Mouse (Mus musculus): Measurements from ENCODE around the gene Rnf217. TPM values are rescaled to one million over a fixed set of nuclear protein-coding genes. Genes with fewer than 3 reads are reported as not detected.

The Rnf217 gene
- total and polyA plus RNA-seq, 3 experiments, result 1.1 to 4.0 (median 3.7) TPM

- TF ChIP-seq POLR2A (IDR thresholded peaks at IDR 0.05; ENCODE audit: insufficient read depth, low read depth, low read length) (no peak), CTCF (IDR thresholded peaks at IDR 0.05) (no peak), EP300 (IDR thresholded peaks at IDR 0.05; ENCODE audit: insufficient read depth, low read depth, low read length) (no peak)
- no peaks in the 10 kb centered on the region for H3K4me1 ChIP-seq (ENCODE audit: control insufficient read depth, insufficient read depth, low read length)
- H3K79me2 ChIP-seq (replicated peaks; ENCODE audit: control insufficient read depth, insufficient read depth, low read length), result peaks cover 2% of the 10 kb centered on the region; the same call in 1 of the 2 replicates
- H3K36me3 ChIP-seq (ENCODE audit: control insufficient read depth, insufficient read depth, low read length), result no peaks in the 10 kb centered on the region
- WGBS, result 96% methylated on average over 1 of the region's 1 CpGs
- H3K4me3 ChIP-seq, result no peak overlapping the region
- intact Hi-C loops (cut with DNase I), result no loop called here
- no peak overlapping the region for H3K27ac ChIP-seq
- H3K9ac ChIP-seq (ENCODE audit: low read depth, low read length), result no peak overlapping the region
- H3K27me3 ChIP-seq (ENCODE audit: control insufficient read depth, insufficient read depth, low read length), result no peaks in the 10 kb centered on the region
- DNase-seq, result no peak
Measured at GRCm38 (mm10) chr10:31580073-31580472, 28.9 kb downstream of the Rnf217 start.

DNA sequence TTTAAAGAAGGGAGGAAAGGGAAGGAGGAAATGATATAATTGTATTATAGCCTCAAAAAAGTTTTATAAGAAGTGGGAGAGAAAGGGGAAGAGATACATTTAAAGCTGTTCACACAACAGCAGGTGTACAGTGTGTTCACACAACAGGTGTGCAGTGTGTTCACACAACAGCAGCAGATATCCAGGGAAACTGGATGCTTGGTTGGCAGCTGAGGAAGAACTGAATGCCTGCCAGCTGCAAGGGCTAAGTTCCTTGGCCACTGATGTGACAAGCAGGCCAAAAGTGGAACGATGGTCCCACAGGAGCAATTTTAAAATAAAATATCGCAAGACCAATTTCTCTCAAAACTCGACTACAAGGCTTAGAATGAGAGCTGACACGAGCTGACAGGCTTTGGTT, 35.7 kb downstream of the Rnf217 start:
- Histone ChIP-seq H3K27ac (no peak overlapping the region), H3K27me3 (ENCODE audit: control insufficient read depth, insufficient read depth, low read length) (no peaks in the 10 kb centered on the region), H3K79me2 (replicated peaks; ENCODE audit: control insufficient read depth, insufficient read depth, low read length) (no peaks in the 10 kb centered on the region; the same call in 1 of the 2 replicates), H3K36me3 (ENCODE audit: control insufficient read depth, insufficient read depth, low read length) (no peaks in the 10 kb centered on the region), H3K4me3 (no peak overlapping the region), H3K9ac (ENCODE audit: low read depth, low read length) (no peak overlapping the region), H3K4me1 (ENCODE audit: control insufficient read depth, insufficient read depth, low read length) (peaks cover 2% of the 10 kb centered on the region)
- WGBS, result 63% methylated on average over 4 of the region's 4 CpGs
- DNase-seq, result no peak
- TF ChIP-seq POLR2A (IDR thresholded peaks at IDR 0.05; ENCODE audit: insufficient read depth, low read depth, low read length) (no peak), EP300 (IDR thresholded peaks at IDR 0.05; ENCODE audit: insufficient read depth, low read depth, low read length) (no peak), CTCF (IDR thresholded peaks at IDR 0.05) (no peak)
- intact Hi-C loops (cut with DNase I), result no loop called here

DNA sequence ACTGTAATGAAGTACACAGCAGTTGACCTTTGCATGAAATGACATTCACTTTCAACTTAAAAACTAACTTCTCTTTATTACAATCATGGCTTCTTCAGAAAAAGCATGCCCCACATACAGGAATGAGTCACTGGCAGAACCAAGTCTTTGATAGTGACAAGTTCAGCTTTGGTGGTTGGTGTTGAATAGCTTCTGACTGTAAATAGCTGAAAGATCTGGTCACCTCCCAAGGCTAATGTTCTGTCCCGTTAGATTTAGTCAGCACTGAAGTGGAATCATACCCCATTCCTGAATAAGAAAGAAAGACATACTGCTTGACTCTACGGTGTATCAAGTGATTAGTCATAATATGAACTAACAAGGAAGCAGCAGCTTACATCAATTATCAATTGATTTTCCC, 51.7 kb downstream of the Rnf217 start:
- Histone ChIP-seq H3K27me3 (ENCODE audit: control insufficient read depth, insufficient read depth, low read length) (no peaks in the 10 kb centered on the region), H3K4me3 (no peak overlapping the region), H3K4me1 (ENCODE audit: control insufficient read depth, insufficient read depth, low read length) (no peaks in the 10 kb centered on the region), H3K36me3 (ENCODE audit: control insufficient read depth, insufficient read depth, low read length) (no peaks in the 10 kb centered on the region), H3K27ac (no peak overlapping the region), H3K79me2 (replicated peaks; ENCODE audit: control insufficient read depth, insufficient read depth, low read length) (no peaks in the 10 kb centered on the region), H3K9ac (ENCODE audit: low read depth, low read length) (no peak overlapping the region)
- TF ChIP-seq EP300 (IDR thresholded peaks at IDR 0.05; ENCODE audit: insufficient read depth, low read depth, low read length), result no peak
- no peak for TF ChIP-seq POLR2A (IDR thresholded peaks at IDR 0.05; ENCODE audit: insufficient read depth, low read depth, low read length)
- no peak for TF ChIP-seq CTCF (IDR thresholded peaks at IDR 0.05)
- WGBS, result 76% methylated on average over 2 of the region's 2 CpGs
- no peak for DNase-seq
- intact Hi-C loops (cut with DNase I), result no loop called here

- Histone ChIP-seq H3K79me2 (replicated peaks; ENCODE audit: control insufficient read depth, insufficient read depth, low read length) (no peaks in the 10 kb centered on the region; the same call in 1 of the 2 replicates), H3K36me3 (ENCODE audit: control insufficient read depth, insufficient read depth, low read length) (no peaks in the 10 kb centered on the region), H3K4me1 (ENCODE audit: control insufficient read depth, insufficient read depth, low read length) (no peaks in the 10 kb centered on the region), H3K27ac (no peak overlapping the region), H3K4me3 (no peak overlapping the region), H3K27me3 (ENCODE audit: control insufficient read depth, insufficient read depth, low read length) (no peaks in the 10 kb centered on the region), H3K9ac (ENCODE audit: low read depth, low read length) (no peak overlapping the region)
- 80% methylated on average over 6 of the region's 6 CpGs for WGBS
- TF ChIP-seq POLR2A (IDR thresholded peaks at IDR 0.05; ENCODE audit: insufficient read depth, low read depth, low read length), result no peak
- TF ChIP-seq CTCF (IDR thresholded peaks at IDR 0.05), result 0 out of 2 replicates have a peak, but pooled peaks have one; percentile 7
- TF ChIP-seq EP300 (IDR thresholded peaks at IDR 0.05; ENCODE audit: insufficient read depth, low read depth, low read length), result no peak
- DNase-seq, result no peak
- intact Hi-C loops (cut with DNase I), result no loop called here
Measured at GRCm38 (mm10) chr10:31555433-31555960, 53.5 kb downstream of the Rnf217 start.

DNA sequence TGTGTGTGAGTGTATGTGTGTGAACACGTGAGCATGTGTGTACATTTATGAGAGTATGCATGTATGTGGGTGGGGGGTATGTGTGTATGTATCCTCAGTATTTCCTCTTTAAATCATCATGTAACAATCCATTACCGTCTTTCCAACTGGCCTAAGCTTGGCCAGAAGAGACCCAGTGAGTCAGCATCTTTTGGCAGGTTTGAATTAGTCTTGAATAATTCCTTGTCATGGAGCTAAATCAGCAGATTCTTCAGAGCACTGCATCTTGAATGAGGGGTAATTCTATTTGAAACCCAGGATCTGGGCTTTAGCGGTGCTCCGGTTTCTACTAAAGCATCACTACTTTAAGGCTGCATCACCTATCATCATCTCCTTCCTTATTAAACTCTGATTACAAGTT, 55.7 kb downstream of the Rnf217 start:
- intact Hi-C loops (cut with DNase I), result no loop called here
- Histone ChIP-seq H3K27me3 (ENCODE audit: control insufficient read depth, insufficient read depth, low read length) (no peaks in the 10 kb centered on the region), H3K36me3 (ENCODE audit: control insufficient read depth, insufficient read depth, low read length) (no peaks in the 10 kb centered on the region), H3K9ac (ENCODE audit: low read depth, low read length) (no peak overlapping the region), H3K27ac (no peak overlapping the region), H3K4me1 (ENCODE audit: control insufficient read depth, insufficient read depth, low read length) (no peaks in the 10 kb centered on the region), H3K79me2 (replicated peaks; ENCODE audit: control insufficient read depth, insufficient read depth, low read length) (no peaks in the 10 kb centered on the region; the same call in 1 of the 2 replicates), H3K4me3 (no peak overlapping the region)
- TF ChIP-seq CTCF (IDR thresholded peaks at IDR 0.05), result no peak
- no peak for TF ChIP-seq POLR2A (IDR thresholded peaks at IDR 0.05; ENCODE audit: insufficient read depth, low read depth, low read length)
- TF ChIP-seq EP300 (IDR thresholded peaks at IDR 0.05; ENCODE audit: insufficient read depth, low read depth, low read length), result no peak
- 86% methylated on average over 4 of the region's 4 CpGs for WGBS
- no peak for DNase-seq

DNA sequence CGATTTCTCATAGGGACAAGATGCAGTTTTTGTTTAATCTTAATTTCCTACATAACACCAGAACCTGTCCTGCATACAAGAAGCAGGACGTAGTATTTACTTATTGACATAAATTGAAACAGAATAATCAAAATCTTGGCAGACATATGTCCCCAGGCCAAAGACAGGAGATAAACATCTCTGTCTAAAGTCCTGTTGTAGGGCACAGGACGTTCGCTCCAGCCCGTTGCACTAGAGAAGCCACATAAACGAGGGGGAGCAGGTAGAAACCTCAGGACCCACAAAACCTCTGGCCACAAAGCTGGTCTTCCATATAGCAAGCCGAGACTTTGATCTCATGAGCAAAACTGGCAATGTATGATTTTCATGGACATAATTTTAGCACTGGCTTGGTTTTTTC, 57.1 kb downstream of the Rnf217 start:
- intact Hi-C loops (cut with DNase I), result no loop called here
- H3K9ac ChIP-seq (ENCODE audit: low read depth, low read length), result no peak overlapping the region
- H3K36me3 ChIP-seq (ENCODE audit: control insufficient read depth, insufficient read depth, low read length), result no peaks in the 10 kb centered on the region
- TF ChIP-seq POLR2A (IDR thresholded peaks at IDR 0.05; ENCODE audit: insufficient read depth, low read depth, low read length) (no peak), EP300 (IDR thresholded peaks at IDR 0.05; ENCODE audit: insufficient read depth, low read depth, low read length) (no peak), CTCF (IDR thresholded peaks at IDR 0.05) (no peak)
- no peaks in the 10 kb centered on the region; the same call in 1 of the 2 replicates for H3K79me2 ChIP-seq (replicated peaks; ENCODE audit: control insufficient read depth, insufficient read depth, low read length)
- no peak for DNase-seq
- WGBS, result 85% methylated on average over 7 of the region's 7 CpGs
- no peaks in the 10 kb centered on the region for H3K27me3 ChIP-seq (ENCODE audit: control insufficient read depth, insufficient read depth, low read length)
- no peaks in the 10 kb centered on the region; the same call in none of the 2 replicates for H3K4me1 ChIP-seq (ENCODE audit: control insufficient read depth, insufficient read depth, low read length)
- H3K4me3 ChIP-seq, result no peak overlapping the region
- no peak overlapping the region for H3K27ac ChIP-seq

Measured in heart, adult 2 months (tissue).